Mouse (Mus musculus) R1 (cell line): ENCODE results near the gene Gm49384.
A peak's percentile ranks its signal among the peaks of the same experiment; 100 is the strongest.

ENCODE experiments used
- DNase-seq: peaks from one replicate; pipeline ENCODE4 v3.0.0-alpha.2; 2018; ENCODE audit warnings: low read depth, low spot score

Gm49384 gene

GRCm38 (mm10) chr12:69207396-69207795 is 3.3 kb upstream of the Gm49384 start:
- no peak for DNase-seq

GRCm38 (mm10) chr12:69198985-69199384 is 5.1 kb downstream of the Gm49384 start:
- no peak for DNase-seq

- DNase-seq: peak; percentile 73
Measured at GRCm38 (mm10) chr12:69198164-69198535, 5.9 kb downstream of the Gm49384 start, which contains the start of gene Dnaaf2. Gene Dnaaf2, minus strand, starts transcription at chr12:69198429.

- peak; percentile 66 for DNase-seq
Measured at GRCm38 (mm10) chr12:69197378-69198163, 6.5 kb downstream of the Gm49384 start.

- DNase-seq: peak; percentile 50
Measured at GRCm38 (mm10) chr12:69196444-69197377, 7.4 kb downstream of the Gm49384 start, which contains the start of gene Gm49383. Gene Gm49383, minus strand, starts transcription at chr12:69197104.

- no peak for DNase-seq
Measured at GRCm38 (mm10) chr12:69192637-69193036, 11.4 kb downstream of the Gm49384 start.

- no peak for DNase-seq
Measured at GRCm38 (mm10) chr12:69191396-69191795, 12.7 kb downstream of the Gm49384 start.

GRCm38 (mm10) chr12:69190522-69190921 is 13.5 kb downstream of the Gm49384 start:
- DNase-seq: no peak

- no peak for DNase-seq
Measured at GRCm38 (mm10) chr12:69190074-69190473, 14.0 kb downstream of the Gm49384 start.

GRCm38 (mm10) chr12:69186811-69187471 is 17.1 kb downstream of the Gm49384 start:
- no peak for DNase-seq

GRCm38 (mm10) chr12:69185371-69185770 is 18.7 kb downstream of the Gm49384 start:
- no peak for DNase-seq

- DNase-seq: peak; percentile 47
Measured at GRCm38 (mm10) chr12:69184342-69185295, 19.4 kb downstream of the Gm49384 start.

- DNase-seq: peak; percentile 98
Measured at GRCm38 (mm10) chr12:69183583-69184308, 20.3 kb downstream of the Gm49384 start, which contains the start of the genes Rpl36al and Mgat2. Gene Rpl36al, minus strand, starts transcription at chr12:69184083. Gene Mgat2, plus strand, starts transcription at chr12:69184157.

GRCm38 (mm10) chr12:69181800-69182199 is 22.3 kb downstream of the Gm49384 start:
- DNase-seq: no peak

GRCm38 (mm10) chr12:69179371-69179770 is 24.7 kb downstream of the Gm49384 start:
- DNase-seq: peak; percentile 86

- peak; percentile 78 for DNase-seq
Measured at GRCm38 (mm10) chr12:69177526-69177925, 26.5 kb downstream of the Gm49384 start.

GRCm38 (mm10) chr12:69175975-69176374 is 28.1 kb downstream of the Gm49384 start:
- no peak for DNase-seq

GRCm38 (mm10) chr12:69171307-69171706 is 32.8 kb downstream of the Gm49384 start:
- DNase-seq: no peak

GRCm38 (mm10) chr12:69168461-69169106 is 35.5 kb downstream of the Gm49384 start, which contains the start of gene Lrr1:
Gene Lrr1, plus strand, starts transcription at chr12:69168814.
- peak; percentile 89 for DNase-seq
